Mouse (Mus musculus): ENCODE measurements around the gene Ttc28. TPM values are rescaled to one million over a fixed set of nuclear protein-coding genes. Genes with fewer than 3 reads are reported as not detected.

Gene Ttc28
- polyA plus RNA-seq, 1 experiment from 2014 or later: 11.7 TPM

GRCm38 (mm10) chr5:110948476-110949399, 69.1 kb downstream of the Ttc28 start:
- H3K9me3 ChIP-seq (replicated peaks; ENCODE audit: control insufficient read depth, low read length): no peaks in the 10 kb centered on the region
- no peak for ATAC-seq (replicated peaks; ENCODE audit: insufficient number of reproducible peaks, low FRiP score, low TSS enrichment, low read depth)
- DNase-seq (ENCODE audit: low spot score): no peak
- WGBS: 68% methylated on average over 12 of the region's 12 CpGs
- no peaks in the 10 kb centered on the region for H3K36me3 ChIP-seq (replicated peaks; ENCODE audit: control insufficient read depth, insufficient read depth, low read depth, low read length)
- H3K4me3 ChIP-seq (ENCODE audit: low read depth, low read length): no peak overlapping the region
- no peaks in the 10 kb centered on the region for H3K4me1 ChIP-seq (ENCODE audit: control insufficient read depth, insufficient read depth, low read length)
- no peaks in the 10 kb centered on the region for H3K27me3 ChIP-seq (ENCODE audit: control insufficient read depth, insufficient read depth, low read length)
- H3K4me2 ChIP-seq (ENCODE audit: low read depth, low read length): no peak overlapping the region
- H3K27ac ChIP-seq (replicated peaks; ENCODE audit: low read depth, low read length): no peak overlapping the region
- no peak overlapping the region for H3K9ac ChIP-seq (replicated peaks; ENCODE audit: low read length)

GRCm38 (mm10) chr5:110949791-110950190, 70.2 kb downstream of the Ttc28 start:
- no peak overlapping the region for H3K4me3 ChIP-seq (ENCODE audit: low read depth, low read length)
- no peaks in the 10 kb centered on the region for H3K9me3 ChIP-seq (replicated peaks; ENCODE audit: control insufficient read depth, low read length)
- DNase-seq (ENCODE audit: low spot score): no peak
- ATAC-seq (replicated peaks; ENCODE audit: insufficient number of reproducible peaks, low FRiP score, low TSS enrichment, low read depth): no peak
- H3K27ac ChIP-seq (replicated peaks; ENCODE audit: low read depth, low read length): no peak overlapping the region
- no peak overlapping the region for H3K4me2 ChIP-seq (ENCODE audit: low read depth, low read length)
- no peak overlapping the region for H3K9ac ChIP-seq (replicated peaks; ENCODE audit: low read length)
- H3K4me1 ChIP-seq (ENCODE audit: control insufficient read depth, insufficient read depth, low read length): no peaks in the 10 kb centered on the region
- H3K36me3 ChIP-seq (replicated peaks; ENCODE audit: control insufficient read depth, insufficient read depth, low read depth, low read length): no peaks in the 10 kb centered on the region
- no peaks in the 10 kb centered on the region for H3K27me3 ChIP-seq (ENCODE audit: control insufficient read depth, insufficient read depth, low read length)
- WGBS: 69% methylated on average over 3 of the region's 3 CpGs

- H3K9me3 ChIP-seq (replicated peaks; ENCODE audit: control insufficient read depth, low read length): no peaks in the 10 kb centered on the region
- H3K4me2 ChIP-seq (ENCODE audit: low read depth, low read length): no peak overlapping the region
- H3K4me1 ChIP-seq (ENCODE audit: control insufficient read depth, insufficient read depth, low read length): no peaks in the 10 kb centered on the region; the same call in 1 of the 2 replicates
- no peak for DNase-seq (ENCODE audit: low spot score)
- H3K4me3 ChIP-seq (ENCODE audit: low read depth, low read length): no peak overlapping the region
- no peak overlapping the region for H3K27ac ChIP-seq (replicated peaks; ENCODE audit: low read depth, low read length)
- H3K36me3 ChIP-seq (replicated peaks; ENCODE audit: control insufficient read depth, insufficient read depth, low read depth, low read length): no peaks in the 10 kb centered on the region
- 85% methylated on average over 4 of the region's 4 CpGs for WGBS
- no peak for ATAC-seq (replicated peaks; ENCODE audit: insufficient number of reproducible peaks, low FRiP score, low TSS enrichment, low read depth)
- H3K9ac ChIP-seq (replicated peaks; ENCODE audit: low read length): no peak overlapping the region
- no peaks in the 10 kb centered on the region for H3K27me3 ChIP-seq (ENCODE audit: control insufficient read depth, insufficient read depth, low read length)
These were observed 78.6 kb downstream of the Ttc28 start for GRCm38 (mm10) chr5:110958196-110958595.

- no peaks in the 10 kb centered on the region for H3K36me3 ChIP-seq (replicated peaks; ENCODE audit: control insufficient read depth, insufficient read depth, low read depth, low read length)
- H3K4me2 ChIP-seq (ENCODE audit: low read depth, low read length): no peak overlapping the region
- H3K4me3 ChIP-seq (ENCODE audit: low read depth, low read length): no peak overlapping the region
- ATAC-seq (replicated peaks; ENCODE audit: insufficient number of reproducible peaks, low FRiP score, low TSS enrichment, low read depth) (no peak), DNase-seq (ENCODE audit: low spot score) (no peak)
- H3K27ac ChIP-seq (replicated peaks; ENCODE audit: low read depth, low read length): no peak overlapping the region
- WGBS: 42% methylated on average over 4 of the region's 4 CpGs
- H3K4me1 ChIP-seq (ENCODE audit: control insufficient read depth, insufficient read depth, low read length): no peaks in the 10 kb centered on the region; the same call in 1 of the 2 replicates
- no peaks in the 10 kb centered on the region for H3K27me3 ChIP-seq (ENCODE audit: control insufficient read depth, insufficient read depth, low read length)
- no peak overlapping the region for H3K9ac ChIP-seq (replicated peaks; ENCODE audit: low read length)
- no peaks in the 10 kb centered on the region for H3K9me3 ChIP-seq (replicated peaks; ENCODE audit: control insufficient read depth, low read length)
These were observed 80.5 kb downstream of the Ttc28 start for GRCm38 (mm10) chr5:110960067-110960466.

GRCm38 (mm10) chr5:110960890-110961289, 81.3 kb downstream of the Ttc28 start:
- no peaks in the 10 kb centered on the region for H3K27me3 ChIP-seq (ENCODE audit: control insufficient read depth, insufficient read depth, low read length)
- H3K36me3 ChIP-seq (replicated peaks; ENCODE audit: control insufficient read depth, insufficient read depth, low read depth, low read length): no peaks in the 10 kb centered on the region
- ATAC-seq (replicated peaks; ENCODE audit: insufficient number of reproducible peaks, low FRiP score, low TSS enrichment, low read depth) (no peak), DNase-seq (ENCODE audit: low spot score) (no peak)
- no peak overlapping the region for H3K4me2 ChIP-seq (ENCODE audit: low read depth, low read length)
- H3K9ac ChIP-seq (replicated peaks; ENCODE audit: low read length): no peak overlapping the region
- H3K9me3 ChIP-seq (replicated peaks; ENCODE audit: control insufficient read depth, low read length): no peaks in the 10 kb centered on the region
- H3K27ac ChIP-seq (replicated peaks; ENCODE audit: low read depth, low read length): no peak overlapping the region
- H3K4me1 ChIP-seq (ENCODE audit: control insufficient read depth, insufficient read depth, low read length): no peaks in the 10 kb centered on the region; the same call in 1 of the 2 replicates
- 83% methylated on average over 4 of the region's 4 CpGs for WGBS
- H3K4me3 ChIP-seq (ENCODE audit: low read depth, low read length): no peak overlapping the region

- 79% methylated on average over 11 of the region's 11 CpGs for WGBS
These were observed 88.0 kb downstream of the Ttc28 start for GRCm38 (mm10) chr5:110967483-110968055.

GRCm38 (mm10) chr5:110968566-110968965, 89.0 kb downstream of the Ttc28 start:
- Histone ChIP-seq H3K27me3 (ENCODE audit: control insufficient read depth, insufficient read depth, low read length) (no peaks in the 10 kb centered on the region), H3K36me3 (replicated peaks; ENCODE audit: control insufficient read depth, insufficient read depth, low read depth, low read length) (no peaks in the 10 kb centered on the region), H3K9ac (replicated peaks; ENCODE audit: low read length) (no peak overlapping the region), H3K9me3 (replicated peaks; ENCODE audit: control insufficient read depth, low read length) (no peaks in the 10 kb centered on the region), H3K4me2 (ENCODE audit: low read depth, low read length) (no peak overlapping the region), H3K4me1 (ENCODE audit: control insufficient read depth, insufficient read depth, low read length) (no peaks in the 10 kb centered on the region; the same call in 1 of the 2 replicates), H3K4me3 (ENCODE audit: low read depth, low read length) (no peak overlapping the region), H3K27ac (replicated peaks; ENCODE audit: low read depth, low read length) (no peak overlapping the region)
- 80% methylated on average over 1 of the region's 1 CpGs for WGBS
- DNase-seq (ENCODE audit: low spot score) (no peak), ATAC-seq (replicated peaks; ENCODE audit: insufficient number of reproducible peaks, low FRiP score, low TSS enrichment, low read depth) (no peak)

More at GRCm38 (mm10) chr5:110967483-110968055, 88.0 kb downstream of the Ttc28 start:
- Histone ChIP-seq H3K4me2 (ENCODE audit: low read depth, low read length) (no peak overlapping the region), H3K4me3 (ENCODE audit: low read depth, low read length) (no peak overlapping the region), H3K36me3 (replicated peaks; ENCODE audit: control insufficient read depth, insufficient read depth, low read depth, low read length) (no peaks in the 10 kb centered on the region), H3K9ac (replicated peaks; ENCODE audit: low read length) (no peak overlapping the region), H3K27ac (replicated peaks; ENCODE audit: low read depth, low read length) (no peak overlapping the region), H3K4me1 (ENCODE audit: control insufficient read depth, insufficient read depth, low read length) (no peaks in the 10 kb centered on the region; the same call in 1 of the 2 replicates), H3K27me3 (ENCODE audit: control insufficient read depth, insufficient read depth, low read length) (no peaks in the 10 kb centered on the region), H3K9me3 (replicated peaks; ENCODE audit: control insufficient read depth, low read length) (no peaks in the 10 kb centered on the region)
- no peak for ATAC-seq (replicated peaks; ENCODE audit: insufficient number of reproducible peaks, low FRiP score, low TSS enrichment, low read depth)
- DNase-seq (ENCODE audit: low spot score): no peak

All from embryonic facial prominence, embryonic 11.5 days (tissue).